Mouse (Mus musculus): Measurements from ENCODE around the gene Kif18b.

Kif18b gene

DNA sequence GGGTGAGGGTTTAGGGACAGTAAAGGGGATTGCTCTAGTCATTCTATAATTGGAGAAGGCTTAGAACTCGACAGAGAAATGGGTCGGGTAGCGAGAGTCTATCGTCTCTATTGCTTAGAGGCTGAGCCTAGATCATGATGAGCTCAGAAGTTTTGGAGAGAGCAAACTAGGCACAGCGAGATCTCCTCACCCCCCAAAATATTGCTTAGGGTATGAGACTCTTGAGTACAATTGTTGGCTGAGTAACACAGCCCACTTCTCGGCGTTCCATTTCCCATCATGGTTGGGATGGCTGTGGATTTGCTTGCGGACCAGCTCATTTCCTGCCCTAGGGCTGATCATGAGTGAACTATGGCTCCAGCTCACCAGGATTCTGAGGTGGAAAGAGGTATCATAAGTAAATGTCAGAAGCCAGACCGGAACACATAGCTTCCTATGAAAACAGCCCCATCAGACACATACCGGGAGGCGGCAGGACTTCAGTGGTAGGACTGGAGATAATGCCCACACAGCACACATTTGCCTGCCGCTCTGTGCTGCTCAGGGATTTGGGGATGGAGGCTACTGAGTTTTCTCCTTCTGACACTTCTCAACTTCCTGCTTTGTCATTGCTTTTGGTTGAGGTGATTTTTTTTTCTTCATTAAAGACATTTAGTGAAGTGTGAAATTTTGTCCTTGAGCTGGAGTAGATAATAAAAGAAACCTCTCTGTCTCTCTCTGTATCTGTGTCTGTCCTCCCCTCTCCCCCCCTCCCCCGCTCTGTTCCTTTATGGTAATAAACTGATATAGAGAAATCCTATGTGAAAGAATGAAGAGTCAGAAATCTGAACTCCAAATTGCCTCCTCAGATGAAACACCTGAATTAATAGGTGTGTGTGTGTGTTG, 43.4 kb downstream of the Kif18b start:
- DNase-seq (ENCODE audit: low read depth, low spot score), result no peak

DNA sequence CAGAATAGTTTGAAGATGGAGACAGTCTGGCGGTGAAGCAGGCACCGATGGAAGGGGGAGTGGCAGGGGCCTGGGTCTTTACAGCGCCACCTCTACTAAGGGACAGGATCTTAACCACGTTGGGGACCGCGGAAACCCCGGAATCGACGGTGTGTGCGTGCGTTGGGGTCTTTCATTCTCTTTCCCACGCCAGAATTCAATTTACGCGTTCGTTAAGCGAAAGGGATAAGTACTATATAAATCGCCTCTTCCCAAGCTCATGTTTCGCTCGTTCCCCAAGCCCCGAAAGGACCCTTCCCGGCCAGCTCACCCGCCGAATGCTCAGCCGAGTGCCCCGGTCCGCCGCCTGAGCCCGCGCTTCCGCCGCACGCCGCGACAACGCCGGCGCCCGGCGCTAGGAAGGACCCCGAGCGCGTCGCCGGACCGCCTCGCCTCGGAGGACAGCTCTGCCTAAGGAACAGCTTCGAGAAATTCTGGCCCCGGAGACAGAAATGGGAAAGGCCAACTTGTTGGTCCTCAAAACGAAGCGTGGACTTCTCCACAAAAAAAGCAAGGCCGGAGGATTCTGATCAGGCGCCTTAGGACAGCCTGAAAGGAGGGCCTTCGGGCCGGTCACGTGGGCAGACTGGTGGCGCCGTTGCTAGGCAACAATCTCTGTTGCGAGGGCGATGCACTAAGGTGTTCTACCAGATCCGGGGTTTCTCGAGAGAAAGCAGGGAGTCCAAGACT, 44.2 kb downstream of the Kif18b start, which contains the start of the genes Eftud2 and Ccdc103:
Gene Eftud2, minus strand, starts transcription at position 401 of the 729 bp plus-strand sequence.
Gene Ccdc103, plus strand, starts transcription at position 620 of the 729 bp plus-strand sequence.
- peak; percentile 95 for DNase-seq (ENCODE audit: low read depth, low spot score)

DNA sequence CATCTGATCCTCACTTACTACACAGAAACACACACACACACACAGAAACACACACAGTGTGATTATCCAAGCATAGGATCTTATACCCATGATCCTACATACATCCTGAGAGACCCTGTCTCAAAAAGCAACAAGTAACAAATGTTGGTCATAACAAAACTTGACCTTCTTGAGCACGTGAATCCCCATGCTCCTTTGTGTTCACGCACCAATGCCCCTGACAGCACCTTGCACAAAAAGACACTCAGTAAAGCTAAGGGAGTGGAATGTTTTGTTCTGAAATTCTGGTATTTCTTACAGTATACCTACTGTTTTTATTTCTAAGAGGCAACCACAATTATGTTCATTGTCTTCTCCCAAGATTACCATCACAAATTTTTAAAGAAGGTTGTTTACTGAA, 45.4 kb downstream of the Kif18b start:
- DNase-seq (ENCODE audit: low read depth, low spot score), result no peak

DNA sequence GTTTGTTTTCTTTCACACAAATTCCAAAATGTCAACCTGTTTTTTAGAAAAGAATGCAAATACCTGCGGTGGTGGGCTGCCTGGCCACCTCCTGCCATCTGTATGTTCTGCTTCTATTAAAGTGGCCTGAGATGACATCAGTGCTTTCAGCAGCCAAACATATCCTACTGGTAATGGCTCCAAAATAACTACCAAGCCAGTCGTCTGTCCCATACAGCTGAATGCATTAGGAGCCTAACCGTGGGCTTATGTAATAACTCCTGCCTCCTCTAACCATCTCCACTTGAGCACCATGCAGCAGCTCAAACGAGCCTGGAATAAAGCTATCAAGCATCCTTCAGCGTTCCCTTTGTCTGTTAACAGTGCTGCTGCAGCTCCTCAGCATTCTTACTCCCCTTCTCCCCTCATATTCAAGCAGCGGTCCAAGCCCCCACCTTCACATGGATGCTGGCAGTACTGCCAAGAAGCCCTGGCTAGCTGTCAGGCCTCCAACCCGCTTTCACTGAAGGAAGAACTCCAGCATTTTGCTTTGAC, 50.1 kb downstream of the Kif18b start:
- no peak for DNase-seq (ENCODE audit: low read depth, low spot score)

DNA sequence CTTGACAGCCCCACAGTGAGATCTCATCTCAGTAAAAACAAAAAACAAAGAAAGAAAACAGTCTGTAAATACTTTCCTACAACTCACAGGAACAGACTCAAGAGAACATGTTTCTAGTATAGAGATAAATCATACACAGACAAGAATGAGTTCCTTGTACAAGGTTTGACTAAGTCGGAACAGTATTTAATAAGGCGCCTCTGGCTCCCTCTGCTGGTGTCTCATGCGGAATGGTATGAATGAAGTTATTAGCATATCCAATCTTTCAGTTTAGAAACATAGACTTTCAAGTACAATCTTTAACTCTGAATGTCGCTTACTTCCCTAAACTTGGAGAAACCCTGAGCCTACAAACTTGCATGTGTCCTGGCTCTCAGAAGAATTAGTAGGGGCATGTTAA, 60.7 kb downstream of the Kif18b start:
- DNase-seq (ENCODE audit: low read depth, low spot score), result peak; percentile 88

DNA sequence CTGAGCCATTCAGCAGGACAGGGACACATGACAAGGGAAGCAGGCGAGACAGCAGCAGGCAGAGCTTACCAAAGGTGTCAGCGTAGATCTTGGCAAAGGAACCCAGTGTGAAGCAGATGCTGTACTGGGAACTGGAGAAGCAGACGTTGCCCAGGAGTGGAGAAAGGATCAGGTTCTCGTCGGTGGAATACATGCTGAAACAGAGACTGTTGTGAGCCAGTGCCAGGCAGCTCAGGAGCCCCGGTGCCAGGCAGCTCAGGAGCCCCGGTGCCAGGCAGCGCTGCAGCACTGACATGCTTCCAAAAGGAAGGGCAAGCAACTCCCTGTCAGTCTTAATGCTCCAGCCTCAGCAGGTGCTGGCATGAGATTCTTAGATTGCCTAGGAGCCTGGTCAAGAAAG, 65.0 kb downstream of the Kif18b start:
- no peak for DNase-seq (ENCODE audit: low read depth, low spot score)

DNA sequence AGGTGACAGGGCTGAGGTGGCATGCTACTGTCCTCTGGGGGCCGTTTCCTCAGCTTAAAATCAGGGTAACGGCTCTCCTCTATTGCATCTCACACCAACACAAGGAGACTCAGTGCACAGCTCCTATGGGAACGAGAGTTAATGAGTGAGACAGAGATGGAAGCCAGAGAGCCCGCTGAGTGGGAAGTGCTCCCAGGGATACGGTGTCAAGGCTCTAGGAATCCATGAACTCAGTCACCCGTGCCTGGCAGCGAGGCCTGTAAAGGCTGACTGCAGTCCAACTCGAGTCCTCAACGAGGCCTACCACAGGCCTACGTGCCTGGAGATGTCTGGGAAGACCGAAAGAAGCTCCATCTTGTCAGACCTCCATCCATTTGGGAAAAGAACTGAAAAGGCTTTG, 66.0 kb downstream of the Kif18b start:
- no peak for DNase-seq (ENCODE audit: low read depth, low spot score)

DNA sequence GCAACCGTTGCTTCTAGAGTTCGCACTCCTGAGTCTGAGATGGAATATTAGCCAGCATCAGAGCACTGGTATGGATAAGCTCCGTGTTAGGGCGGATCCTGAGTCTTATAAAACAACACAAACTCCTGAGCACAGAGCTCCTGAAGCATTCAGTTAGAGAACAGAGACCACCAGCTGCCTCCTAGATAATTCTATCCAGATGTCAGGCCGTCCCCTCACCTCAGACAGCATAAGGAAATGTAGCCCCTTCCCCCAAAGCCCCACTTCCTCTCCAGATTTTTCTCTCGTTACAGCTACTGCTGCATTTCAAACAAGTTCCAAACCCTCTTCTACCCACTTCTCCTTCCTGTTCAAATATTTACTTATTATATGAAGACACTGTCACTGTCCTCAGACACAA, 69.0 kb downstream of the Kif18b start:
- DNase-seq (ENCODE audit: low read depth, low spot score), result no peak
